In the genomic region with DNA sequence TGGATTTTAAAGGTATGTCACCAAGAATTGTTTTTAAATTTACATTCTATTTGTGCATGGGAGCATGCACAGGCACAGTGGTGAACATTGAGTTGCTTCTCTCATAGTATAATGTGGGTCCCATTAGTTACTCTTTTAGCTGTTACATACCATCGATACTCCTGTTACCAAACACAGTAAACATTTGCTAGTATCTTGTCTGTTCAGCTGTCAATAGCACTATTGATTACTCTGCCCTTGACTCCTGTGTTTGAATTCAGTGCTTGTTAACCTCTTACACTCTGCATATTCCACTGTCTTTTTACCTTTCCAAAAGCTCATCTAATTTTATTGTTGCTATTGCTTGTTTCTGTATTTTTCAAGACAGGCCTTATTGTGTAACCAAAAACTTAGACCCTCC, we compare ENCODE assay signal across 21 mouse cellular contexts.
"Had no signal": no experiment of that assay in that cellular context is flagged by ENCODE, and none has a peak within 500 bp of the region (broad histone marks: within the 10 kb centered on the region; RNA-seq: fewer than 3 reads in every experiment).

No protein-coding gene starts in this region.

- H3K9ac ChIP-seq: lung, embryonic 15.5 days; midbrain, embryonic 13.5 days; midbrain, embryonic 15.5 days; neural tube, embryonic 13.5 days; neural tube, embryonic 15.5 days had no signal

- H3K9me3 ChIP-seq: lung, embryonic 15.5 days; megakaryocyte, embryonic 14.5 days; midbrain, embryonic 13.5 days; midbrain, embryonic 15.5 days; neural tube, embryonic 13.5 days; neural tube, embryonic 15.5 days had no signal

- H3K4me3 ChIP-seq: lung, embryonic 15.5 days; megakaryocyte, embryonic 14.5 days; midbrain, embryonic 13.5 days; midbrain, embryonic 15.5 days; myocyte; neural tube, embryonic 13.5 days; neural tube, embryonic 15.5 days had no signal

- H3K4me2 ChIP-seq: lung, embryonic 15.5 days; midbrain, embryonic 11.5 days; midbrain, embryonic 13.5 days; midbrain, embryonic 15.5 days; neural tube, embryonic 13.5 days; neural tube, embryonic 15.5 days had no signal

- H3K27me3 ChIP-seq: lung, embryonic 15.5 days; midbrain, embryonic 13.5 days; midbrain, embryonic 15.5 days; neural tube, embryonic 13.5 days; neural tube, embryonic 15.5 days had no signal

- ATAC-seq: lung, postnatal 0 days; midbrain, embryonic 13.5 days; midbrain, embryonic 15.5 days had no signal

- H3K4me1 ChIP-seq: midbrain, embryonic 15.5 days; neural tube, embryonic 15.5 days had no signal

- DNase-seq: lung, adult 2 months; lung, postnatal 14 days; lung, postnatal 36 days; retina, postnatal 1 day; right cerebral cortex, adult 18-20 months; right cerebral cortex, postnatal 25 days; right cerebral cortex, postnatal 4 days; spleen, adult 18-20 months; thymus, adult 18-20 months; thymus, postnatal 14 days; thymus, postnatal 36 days had no signal

- H3K36me3 ChIP-seq: lung, embryonic 15.5 days; midbrain, embryonic 13.5 days; midbrain, embryonic 15.5 days; neural tube, embryonic 13.5 days; neural tube, embryonic 15.5 days had no signal

- H3K27ac ChIP-seq: lung, embryonic 15.5 days; macrophage; midbrain, embryonic 13.5 days; midbrain, embryonic 15.5 days; neural tube, embryonic 13.5 days; neural tube, embryonic 15.5 days had no signal
